Mouse (Mus musculus) erythroblast, embryonic 14.5 days (primary cell): ENCODE data around the gene Psmd11. TPM values are rescaled to one million over a fixed set of nuclear protein-coding genes. Genes with fewer than 3 reads are reported as not detected.

ENCODE experiments used
- H3K27me3 ChIP-seq: 2 replicates; pipeline ENCODE4 v1.6.1; 2012; ENCODE audit warnings: inconsistent platforms; ENCODE audit not compliant: control insufficient read depth
- H3K36me3 ChIP-seq: 2 replicates; pipeline ENCODE4 v1.6.1; 2012; ENCODE audit warnings: mild to moderate bottlenecking, inconsistent platforms; ENCODE audit not compliant: control insufficient read depth
- H3K4me1 ChIP-seq: 2 replicates; pipeline ENCODE4 v1.6.1; 2012; ENCODE audit warnings: inconsistent platforms; ENCODE audit not compliant: control insufficient read depth
- H3K4me3 ChIP-seq: replicated peaks from 2 replicates; pipeline ENCODE3; 2012; ENCODE audit warnings: moderate library complexity, mild to moderate bottlenecking, inconsistent platforms
- H3K9me3 ChIP-seq: 2 replicates; pipeline ENCODE4 v1.6.1; 2012; ENCODE audit warnings: low read length, inconsistent platforms, mixed read lengths; ENCODE audit not compliant: control insufficient read depth
- GATA1 ChIP-seq: IDR thresholded peaks from 2 replicates; pipeline ENCODE4 v1.6.1; 2012; ENCODE audit warnings: low read length, inconsistent platforms, mixed read lengths
- TAL1 ChIP-seq: IDR thresholded peaks from 3 replicates; pipeline ENCODE4 v1.6.1; 2012; ENCODE audit warnings: low read length, inconsistent platforms, mixed read lengths
- polyA plus RNA-seq: library from polyadenylated mRNA; stranded (reverse); fragments of >175 nt; gene quantifications from 2 replicates; pipeline ENCODE4 v1.2.3, GENCODE M21; 2012

Psmd11 gene
- polyA plus RNA-seq, 1 experiment, result 5.0 TPM

DNA sequence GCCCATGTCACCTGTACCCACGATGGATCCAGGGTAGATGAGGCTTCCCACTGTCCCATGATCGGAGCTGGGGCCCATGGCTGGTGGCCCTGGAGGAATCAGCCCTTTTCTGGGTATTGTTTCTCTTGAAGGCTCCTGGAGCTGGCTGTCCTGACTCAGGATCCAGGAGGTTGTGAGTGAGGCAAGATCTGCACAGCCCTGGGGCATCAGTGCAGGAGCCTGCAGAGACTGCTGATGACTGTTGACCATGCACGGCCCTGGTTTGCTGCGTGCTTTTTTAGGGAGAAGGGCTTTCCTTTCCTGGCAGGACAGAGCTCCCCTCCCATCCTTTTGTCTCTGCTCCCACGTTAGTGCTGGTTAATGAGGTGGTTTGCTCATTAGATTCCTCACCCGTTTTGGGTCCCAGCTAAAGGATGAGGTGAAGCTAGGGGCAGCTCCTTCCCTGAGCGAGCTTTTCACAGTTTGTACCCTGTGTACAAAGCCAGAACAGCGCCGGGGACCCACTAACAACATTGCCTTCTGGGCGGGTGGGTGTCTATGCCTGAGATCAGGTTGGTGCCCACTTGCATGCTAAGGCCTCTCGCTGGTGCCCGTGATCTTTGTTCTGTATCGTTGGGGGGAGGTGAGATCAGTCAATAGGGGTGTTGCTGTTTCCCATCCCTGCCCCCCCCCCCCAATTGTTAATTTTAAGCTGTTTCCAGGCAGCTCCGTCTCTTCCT lies 50.4 kb downstream of the Psmd11 start:
- Histone ChIP-seq H3K27me3 (peaks cover 15% of the 10 kb centered on the region), H3K4me1 (peaks cover 29% of the 10 kb centered on the region), H3K36me3 (peaks cover 31% of the 10 kb centered on the region), H3K4me3 (no peak overlapping the region), H3K9me3 (no peaks in the 10 kb centered on the region)
- no peak for TF ChIP-seq GATA1
- TF ChIP-seq TAL1, result no peak

DNA sequence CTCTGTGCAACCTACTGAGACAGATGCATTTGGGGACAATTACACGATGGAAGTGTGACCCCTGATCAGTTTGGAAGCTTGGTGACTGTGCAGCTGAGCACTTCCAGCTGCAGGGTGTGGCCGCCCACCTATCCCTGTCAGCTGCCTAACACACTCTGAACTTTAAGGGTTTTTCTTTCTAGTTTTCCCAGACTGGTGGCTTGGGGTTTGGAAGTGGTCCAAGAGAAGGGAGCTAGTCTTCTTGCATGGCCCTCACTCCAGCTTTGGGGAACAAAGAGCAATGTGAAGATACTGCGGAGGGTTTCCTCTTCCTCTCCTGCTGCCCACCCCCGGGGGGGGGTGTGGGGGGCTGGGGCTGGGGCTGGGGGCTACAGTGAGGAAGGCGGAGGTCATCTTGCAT lies 51.0 kb downstream of the Psmd11 start:
- Histone ChIP-seq H3K4me1 (peaks cover 27% of the 10 kb centered on the region), H3K36me3 (peaks cover 25% of the 10 kb centered on the region), H3K27me3 (peaks cover 15% of the 10 kb centered on the region), H3K9me3 (no peaks in the 10 kb centered on the region), H3K4me3 (no peak overlapping the region)
- TF ChIP-seq TAL1, result no peak
- no peak for TF ChIP-seq GATA1

DNA sequence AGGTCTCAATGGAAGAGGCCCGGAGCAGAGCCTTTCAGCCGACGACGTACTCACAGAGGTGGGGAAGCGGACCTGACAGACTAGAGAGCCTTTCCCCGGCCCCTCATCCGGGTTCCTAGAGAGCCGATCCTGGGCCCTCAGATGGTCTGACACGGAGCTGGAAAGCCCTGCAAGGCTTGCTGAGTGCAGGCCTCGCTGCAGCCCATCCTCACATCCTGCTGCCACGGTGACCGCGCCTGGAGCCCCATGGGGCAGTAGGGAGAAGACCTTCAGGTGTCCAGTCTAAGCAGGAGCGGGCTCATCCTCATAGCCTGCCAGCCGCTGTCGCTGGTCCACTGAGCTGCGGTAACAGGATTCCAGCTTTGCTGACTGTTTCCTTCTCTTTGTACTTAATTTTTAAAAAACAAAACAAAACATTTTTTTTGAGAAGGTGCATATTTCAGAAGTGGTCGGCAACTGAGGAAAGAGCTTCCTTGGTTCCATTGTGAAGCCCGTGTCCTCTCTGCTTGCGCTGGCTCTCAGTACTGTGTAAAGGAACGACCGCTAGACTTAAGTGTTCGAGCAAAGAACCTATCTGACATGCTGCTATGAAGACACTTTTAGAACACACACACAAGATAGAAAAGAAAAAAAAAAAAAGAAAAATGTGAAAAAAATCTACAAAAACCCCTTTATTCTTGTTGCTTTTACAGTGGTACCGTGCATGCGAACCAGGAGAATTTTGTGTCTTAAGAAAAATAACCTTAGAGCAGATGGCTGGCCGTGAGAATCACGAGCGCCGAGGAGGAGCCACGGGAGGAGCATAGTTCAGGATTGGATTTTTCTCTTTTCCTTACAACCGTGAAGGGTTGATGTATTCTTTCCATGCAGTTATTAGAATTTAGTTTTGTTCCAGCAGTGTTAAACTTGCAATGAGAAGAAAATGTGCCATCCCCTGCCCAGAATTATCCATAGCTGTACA lies 51.8 kb downstream of the Psmd11 start:
- peaks cover 27% of the 10 kb centered on the region for H3K4me1 ChIP-seq
- H3K4me3 ChIP-seq, result no peak overlapping the region
- TF ChIP-seq TAL1, result no peak
- no peak for TF ChIP-seq GATA1
- peaks cover 17% of the 10 kb centered on the region for H3K36me3 ChIP-seq
- H3K9me3 ChIP-seq, result no peaks in the 10 kb centered on the region
- peaks cover 15% of the 10 kb centered on the region for H3K27me3 ChIP-seq

DNA sequence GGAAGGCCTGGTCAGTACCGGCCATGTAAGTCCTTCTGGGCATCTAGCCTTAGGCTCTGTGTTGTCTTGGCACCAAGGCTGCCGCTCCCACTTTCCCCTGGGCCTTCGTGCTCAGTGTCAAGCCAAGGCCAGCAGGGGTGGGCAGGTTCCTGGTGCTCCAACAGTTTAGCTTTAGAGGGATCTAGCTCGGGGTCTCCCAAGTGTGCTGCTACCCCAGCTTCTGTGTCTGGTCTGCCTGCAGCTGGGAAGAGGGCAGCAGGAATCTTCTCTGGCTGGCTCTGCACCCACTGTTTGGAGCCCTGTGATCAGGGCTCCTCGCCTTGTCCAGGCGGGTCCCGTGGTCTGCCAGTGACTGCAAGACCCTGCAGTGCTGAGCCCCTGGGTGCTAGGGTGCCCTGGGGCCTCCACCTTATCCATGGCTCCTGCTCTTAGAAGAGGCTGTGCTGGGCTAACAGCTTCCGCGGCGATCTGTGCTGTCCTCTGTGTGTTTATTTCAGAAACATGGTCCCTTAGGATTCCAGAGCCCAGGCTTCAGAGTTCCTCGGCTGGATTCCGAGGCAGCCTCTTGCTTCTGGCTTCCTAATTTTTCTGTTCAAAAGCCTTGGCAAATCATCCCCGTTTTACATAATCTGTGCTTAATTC lies 53.1 kb downstream of the Psmd11 start:
- no peak overlapping the region for H3K4me3 ChIP-seq
- H3K27me3 ChIP-seq, result peaks cover 15% of the 10 kb centered on the region
- H3K9me3 ChIP-seq, result no peaks in the 10 kb centered on the region
- peaks cover 14% of the 10 kb centered on the region for H3K4me1 ChIP-seq
- TF ChIP-seq GATA1, result no peak
- TF ChIP-seq TAL1, result no peak
- peaks cover 12% of the 10 kb centered on the region for H3K36me3 ChIP-seq

DNA sequence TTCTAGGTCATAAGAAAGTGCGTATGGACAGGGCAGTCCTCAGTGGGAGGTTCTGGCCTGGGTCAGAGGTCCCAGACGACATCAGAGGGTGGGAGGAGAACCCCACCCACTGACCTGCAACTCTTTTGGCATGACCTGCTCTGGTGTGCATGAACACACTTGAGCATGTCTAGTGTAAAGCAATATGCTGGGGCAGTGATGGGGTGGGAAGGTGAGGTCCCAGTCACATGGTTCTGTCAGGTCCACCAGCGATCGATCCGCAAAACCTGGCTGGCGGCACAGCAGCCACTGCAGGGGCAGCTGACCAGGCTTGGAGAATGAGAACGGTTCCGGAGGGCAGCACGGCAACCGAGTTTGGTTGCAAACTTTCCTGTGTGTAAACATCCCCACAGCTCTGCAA lies 53.9 kb downstream of the Psmd11 start:
- Histone ChIP-seq H3K36me3 (peaks cover 12% of the 10 kb centered on the region), H3K4me3 (no peak overlapping the region), H3K4me1 (peaks cover 7% of the 10 kb centered on the region), H3K27me3 (peaks cover 11% of the 10 kb centered on the region), H3K9me3 (no peaks in the 10 kb centered on the region)
- TF ChIP-seq GATA1 (no peak), TAL1 (no peak)

DNA sequence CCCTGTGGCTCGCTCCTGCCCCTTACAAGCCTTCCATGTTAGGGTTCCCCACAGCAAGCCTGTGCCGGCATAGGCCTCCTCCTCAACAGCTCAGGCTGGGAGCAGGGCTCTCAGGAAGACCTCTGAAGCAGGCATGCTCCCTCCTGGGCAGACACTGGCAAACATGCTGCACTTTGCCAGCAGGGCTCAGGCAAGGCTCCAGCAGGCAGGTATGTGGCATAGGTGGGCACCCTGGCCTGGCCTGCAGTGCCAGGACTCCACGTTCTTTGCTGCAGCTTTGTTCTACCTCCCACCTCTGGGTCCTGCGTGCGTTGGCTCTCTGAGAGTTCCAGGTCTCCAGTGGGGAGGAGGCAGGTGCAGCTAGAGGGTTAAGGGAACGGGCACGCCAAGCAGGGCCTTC lies 54.5 kb downstream of the Psmd11 start:
- Histone ChIP-seq H3K4me1 (peaks cover 2% of the 10 kb centered on the region), H3K27me3 (peaks cover 5% of the 10 kb centered on the region), H3K4me3 (no peak overlapping the region), H3K9me3 (no peaks in the 10 kb centered on the region), H3K36me3 (peaks cover 7% of the 10 kb centered on the region)
- TF ChIP-seq TAL1, result no peak
- TF ChIP-seq GATA1, result no peak

DNA sequence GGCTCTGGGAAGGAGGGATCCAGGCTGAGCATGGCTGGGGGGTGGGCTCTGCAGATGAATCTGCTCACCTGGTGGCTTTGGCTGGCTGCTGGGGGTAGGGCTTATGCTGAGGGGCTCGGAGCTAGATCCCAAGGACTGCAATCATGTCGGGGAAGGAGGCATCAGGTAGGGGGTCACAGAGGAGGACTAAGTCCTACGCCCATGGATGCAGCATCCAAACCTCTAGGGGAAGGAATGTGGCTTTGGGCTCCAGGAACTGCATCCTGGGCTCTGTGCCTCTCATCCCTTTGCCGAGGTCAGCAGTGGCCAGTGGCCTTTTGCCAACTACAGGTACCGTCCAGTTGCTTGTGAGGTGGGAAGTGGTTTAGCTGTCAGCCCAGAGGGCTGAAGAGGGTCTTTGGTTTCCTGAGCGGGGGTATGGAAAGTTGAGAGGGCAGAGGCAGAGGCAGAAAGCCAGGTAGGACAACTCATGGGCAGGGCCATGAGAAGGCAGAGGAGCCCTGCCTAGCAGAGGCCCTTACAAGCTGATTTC lies 55.2 kb downstream of the Psmd11 start:
- H3K4me3 ChIP-seq, result no peak overlapping the region
- H3K9me3 ChIP-seq, result no peaks in the 10 kb centered on the region
- H3K4me1 ChIP-seq, result no peaks in the 10 kb centered on the region
- H3K27me3 ChIP-seq, result 0 out of 2 replicates have a peak, but pooled peaks cover 2% of the 10 kb centered on the region
- peaks cover 3% of the 10 kb centered on the region for H3K36me3 ChIP-seq
- TF ChIP-seq GATA1, result no peak
- TF ChIP-seq TAL1, result no peak

DNA sequence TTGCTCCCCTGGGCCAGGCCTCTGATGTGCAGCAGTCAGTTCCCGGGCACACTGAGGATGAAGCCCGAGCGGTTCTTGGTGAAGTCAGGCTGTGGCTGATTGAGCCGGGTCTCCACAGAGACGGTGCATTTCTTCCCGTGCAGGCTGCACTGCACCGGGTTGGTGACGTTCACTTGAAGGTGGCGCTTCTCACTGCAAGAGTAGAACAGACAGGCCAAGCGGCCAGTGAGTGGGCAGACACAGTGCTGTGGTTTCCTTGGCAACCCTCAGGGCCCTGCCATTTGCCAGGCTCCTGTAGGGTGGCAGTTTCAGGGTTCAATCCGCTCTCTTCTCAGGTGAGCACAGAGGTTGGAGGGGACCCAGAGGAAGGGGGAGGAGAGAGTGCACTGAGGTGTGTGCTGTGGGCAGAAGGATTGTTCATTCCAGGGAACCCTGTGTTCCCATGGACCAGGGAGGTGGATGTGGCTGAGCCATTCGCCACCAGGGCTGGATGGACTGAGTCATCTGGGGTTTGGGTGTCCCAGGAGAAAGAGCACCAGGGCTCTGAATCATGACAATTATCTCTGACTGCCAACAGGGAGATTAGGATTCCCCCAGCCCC lies 55.9 kb downstream of the Psmd11 start:
- no peaks in the 10 kb centered on the region; the same call in 1 of the 2 replicates for H3K36me3 ChIP-seq
- no peak overlapping the region for H3K4me3 ChIP-seq
- no peaks in the 10 kb centered on the region for H3K9me3 ChIP-seq
- TF ChIP-seq TAL1 (no peak), GATA1 (no peak)
- H3K4me1 ChIP-seq, result no peaks in the 10 kb centered on the region
- H3K27me3 ChIP-seq, result no peaks in the 10 kb centered on the region; the same call in 1 of the 2 replicates
